Mouse (Mus musculus): ENCODE data around the gene Hacd1. TPM values are rescaled to one million over a fixed set of nuclear protein-coding genes. Genes with fewer than 3 reads are reported as not detected.
"Not testable (repeated sequence)": the region's sequence is repeated elsewhere in the genome, so short reads cannot be mapped to it uniquely, and the experiment has no call there.

Gene Hacd1
- 10 to 100 TPM; 33.2 to 36.2 TPM for total RNA-seq (2021)
- long read RNA-seq, partial matches to known transcripts: 0 of 59 reads
- long read RNA-seq, other reads (novel, unspliced or antisense): 59 of 59 reads

GRCm38 (mm10) chr2:14055566-14056331 lies at the start of gene Hacd1:
Gene Hacd1 (minus strand): TSS chr2:14056135.
- peak; percentile 92 to 95 for DNase-seq (ENCODE audit: low spot score in 2 of 2)

DNA sequence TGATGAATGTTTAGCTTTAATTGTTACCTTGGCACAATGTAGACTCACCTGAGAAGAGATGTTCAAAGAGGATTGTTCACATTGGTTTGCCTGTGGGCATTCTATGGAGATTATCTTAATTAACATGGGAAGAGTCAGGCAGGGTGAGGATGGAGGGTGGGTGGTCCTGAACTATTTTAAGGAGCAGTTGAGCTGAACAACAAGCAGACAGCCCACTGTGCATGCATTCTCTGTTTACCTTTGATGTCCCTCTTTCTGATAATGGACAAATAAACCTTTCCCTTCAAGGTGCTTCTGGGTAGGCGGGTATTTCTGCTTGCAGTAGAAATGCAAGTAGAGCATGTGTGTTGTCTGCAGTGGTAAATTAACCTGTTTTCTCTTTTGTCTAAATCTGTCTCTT lies 48.0 kb upstream of the Hacd1 start:
- DNase-seq (ENCODE audit: low spot score in 2 of 2): no peak

- DNase-seq (ENCODE audit: low spot score in 2 of 2): no peak
Measured at GRCm38 (mm10) chr2:14102603-14103002, 46.7 kb upstream of the Hacd1 start.

- DNase-seq (ENCODE audit: low spot score in 2 of 2): no peak
Measured at GRCm38 (mm10) chr2:14100533-14100932, 44.6 kb upstream of the Hacd1 start.

GRCm38 (mm10) chr2:14078527-14078926 lies 22.6 kb upstream of the Hacd1 start:
- not testable (repeated sequence) for DNase-seq (ENCODE audit: low spot score in 2 of 2)

DNA sequence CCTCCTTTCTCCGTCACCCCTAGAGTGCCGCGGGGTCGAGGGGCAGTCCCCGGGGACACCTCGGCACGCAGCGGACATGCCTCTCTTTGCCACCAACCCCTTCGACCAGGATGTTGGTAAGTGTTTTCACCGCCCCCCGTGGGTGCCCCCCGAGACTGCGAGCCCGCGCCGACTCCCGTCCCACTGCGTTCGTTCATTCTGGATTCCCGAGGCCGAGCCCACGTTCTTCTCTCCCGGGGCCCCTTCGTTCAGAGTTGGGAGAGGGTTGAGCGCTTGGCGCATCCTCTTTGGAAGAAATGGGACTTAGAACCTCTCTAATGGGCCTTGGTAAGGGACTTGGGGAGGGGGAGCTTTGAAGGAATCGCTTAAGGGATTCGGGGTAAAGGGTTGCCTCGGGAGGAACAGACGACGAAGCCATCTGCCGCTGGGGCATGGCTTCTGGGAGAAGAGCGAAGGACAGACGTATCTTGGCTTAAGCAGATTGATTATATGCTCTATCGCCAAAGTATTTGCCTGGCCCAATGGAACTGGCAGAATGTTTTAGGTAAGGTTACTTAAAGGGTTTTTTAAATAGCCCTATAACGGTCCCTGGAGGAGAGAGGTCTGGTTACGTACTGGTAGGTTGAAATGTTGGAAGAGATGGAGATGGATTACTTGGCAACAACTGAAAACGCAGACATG lies 18.4 kb upstream of the Hacd1 start:
- no peak for DNase-seq (ENCODE audit: low spot score in 2 of 2)

DNA sequence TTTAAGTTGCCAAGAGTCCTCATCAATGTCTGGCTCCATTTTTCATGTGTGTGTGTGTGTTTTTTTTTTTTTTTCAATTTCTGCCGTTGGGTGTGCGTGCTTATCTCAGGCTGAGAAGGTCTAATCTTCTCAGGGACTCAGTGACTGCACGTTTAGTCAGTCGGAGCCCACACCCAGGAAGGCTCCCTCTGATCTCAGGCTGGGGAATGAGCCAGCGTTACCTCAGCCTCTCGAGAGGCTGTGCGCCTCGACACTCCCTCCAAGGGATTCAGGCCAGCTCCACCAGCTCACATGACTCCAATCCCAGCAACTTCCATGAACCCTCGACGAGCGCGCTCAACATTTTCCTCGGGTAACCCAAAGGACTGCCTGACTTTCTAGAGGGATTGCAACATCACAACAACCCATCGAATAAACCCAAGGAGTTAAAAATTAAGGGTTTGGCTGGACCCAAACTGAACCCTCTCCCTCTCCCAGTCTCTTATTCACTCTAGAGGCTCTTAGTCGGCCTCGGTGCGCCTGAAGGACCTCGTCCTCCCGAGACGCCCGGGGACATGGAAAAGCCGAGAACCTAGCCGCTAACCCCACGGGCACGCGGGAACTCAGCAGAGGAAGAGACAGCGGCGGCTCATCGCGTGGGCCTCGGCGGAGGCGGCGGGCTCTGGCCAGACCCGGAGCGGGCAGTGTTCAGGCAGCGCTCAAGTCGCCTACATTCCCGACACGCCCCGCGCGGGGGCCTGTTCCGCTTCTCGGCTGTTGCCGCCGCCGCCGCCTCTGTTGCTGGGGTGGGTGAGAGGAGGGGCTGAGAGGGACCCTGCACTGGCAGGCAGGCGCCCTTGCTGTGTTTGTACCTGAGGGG lies 17.7 kb upstream of the Hacd1 start, which contains the start of gene Stam:
Gene Stam, plus strand, starts transcription at position 737 of the 859 bp plus-strand sequence.
- peak; percentile 91 to 93 for DNase-seq (ENCODE audit: low spot score in 2 of 2)

GRCm38 (mm10) chr2:14073008-14073361 lies 17.1 kb upstream of the Hacd1 start:
- DNase-seq (ENCODE audit: low spot score in 2 of 2): no peak

GRCm38 (mm10) chr2:14070466-14070865 lies 14.5 kb upstream of the Hacd1 start:
- peak in 1 of 2 experiments; percentile 13 for DNase-seq (ENCODE audit: low spot score in 2 of 2)

DNA sequence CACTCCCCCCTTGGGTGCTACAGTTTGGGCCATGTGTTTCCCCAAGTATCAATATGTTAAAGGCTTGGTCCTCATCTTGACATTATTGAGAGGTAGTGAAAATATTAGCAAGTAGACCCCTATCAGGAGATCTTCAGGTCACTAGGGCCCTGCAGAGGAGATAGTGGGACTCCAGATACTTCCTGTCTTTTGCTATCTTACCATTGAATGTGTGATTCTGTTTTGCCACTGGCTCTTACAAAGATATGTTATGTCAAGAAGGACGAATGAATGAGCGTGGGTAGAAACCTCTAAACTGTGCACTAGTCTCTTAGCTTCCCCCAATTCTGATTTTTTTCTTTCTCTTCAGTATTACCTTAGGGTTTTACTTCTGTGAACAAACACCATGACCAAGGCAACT lies 13.1 kb upstream of the Hacd1 start:
- DNase-seq (ENCODE audit: low spot score in 2 of 2): no peak

DNA sequence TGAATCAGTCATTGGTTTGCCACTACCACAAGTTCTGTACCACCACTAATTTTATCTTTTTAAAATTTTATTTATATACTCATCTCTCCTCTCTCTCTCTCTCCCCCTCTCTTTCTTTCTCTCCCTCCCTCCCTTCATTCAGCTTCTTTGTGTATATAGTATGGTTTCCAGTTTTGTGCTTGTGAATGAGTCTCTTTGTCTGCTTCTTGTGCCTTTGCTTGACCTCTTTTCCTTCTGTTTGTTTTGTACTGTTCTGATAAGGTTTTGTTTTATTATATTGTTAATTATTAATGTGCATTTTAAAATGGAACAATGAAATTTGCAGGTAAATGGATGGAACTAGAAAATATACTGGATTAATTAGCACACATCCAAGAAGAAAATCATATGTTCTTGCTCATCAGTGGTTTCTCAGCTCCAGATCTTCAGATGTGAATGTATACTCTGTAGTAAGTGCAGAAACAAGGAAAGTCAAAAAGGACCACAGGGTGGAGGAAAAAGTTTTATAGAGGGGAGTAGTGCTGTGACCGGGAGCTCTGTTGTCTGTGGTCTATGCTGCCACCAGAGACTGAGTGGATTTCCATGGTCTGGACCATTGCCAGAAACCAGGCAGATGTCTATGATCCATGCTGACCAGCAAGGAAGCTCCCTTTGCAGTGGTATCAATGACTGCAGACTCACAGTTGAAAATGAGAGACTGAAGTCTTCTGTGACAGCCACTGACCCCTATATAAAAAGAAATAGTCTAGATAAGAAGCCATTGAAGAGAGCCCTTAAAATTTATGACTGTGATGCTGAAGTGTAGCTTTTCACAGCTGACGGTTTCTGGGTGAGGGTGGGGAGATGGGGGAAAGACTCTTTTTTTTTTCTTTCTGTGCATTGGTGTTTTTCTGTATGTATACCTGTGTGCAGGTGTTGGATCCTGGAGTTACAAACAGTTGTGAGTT lies 10.0 kb upstream of the Hacd1 start:
- DNase-seq (ENCODE audit: low spot score in 2 of 2): no peak

- peak in 1 of 2 experiments; percentile 86 for DNase-seq (ENCODE audit: low spot score in 2 of 2)
Measured at GRCm38 (mm10) chr2:14055168-14055565, 768 bp downstream of the Hacd1 start.

- DNase-seq (ENCODE audit: low spot score in 2 of 2): no peak
Measured at GRCm38 (mm10) chr2:14054716-14055115, 1.2 kb downstream of the Hacd1 start.

DNA sequence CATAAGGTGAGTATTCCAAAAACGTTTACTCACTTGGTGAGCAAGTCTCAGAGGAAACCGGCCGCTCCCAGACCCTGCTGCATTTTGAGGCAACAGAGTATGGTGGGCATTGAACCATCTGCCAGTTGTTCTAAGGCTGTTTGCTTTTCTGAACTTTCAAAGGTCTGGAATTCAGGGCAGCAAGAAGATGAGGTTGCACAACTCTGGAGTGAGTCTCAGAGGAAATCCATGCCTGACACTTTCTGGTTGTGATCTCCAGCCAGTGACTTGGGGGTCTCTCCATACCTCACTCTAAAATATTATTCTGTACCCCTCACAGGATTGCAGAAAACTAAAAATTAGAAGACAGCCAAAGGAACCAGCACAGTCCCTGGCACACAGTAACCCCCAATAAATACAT lies 1.8 kb downstream of the Hacd1 start:
- DNase-seq (ENCODE audit: low spot score in 2 of 2): no peak

GRCm38 (mm10) chr2:14053618-14054017 lies 2.3 kb downstream of the Hacd1 start:
- no peak for DNase-seq (ENCODE audit: low spot score in 2 of 2)

DNA sequence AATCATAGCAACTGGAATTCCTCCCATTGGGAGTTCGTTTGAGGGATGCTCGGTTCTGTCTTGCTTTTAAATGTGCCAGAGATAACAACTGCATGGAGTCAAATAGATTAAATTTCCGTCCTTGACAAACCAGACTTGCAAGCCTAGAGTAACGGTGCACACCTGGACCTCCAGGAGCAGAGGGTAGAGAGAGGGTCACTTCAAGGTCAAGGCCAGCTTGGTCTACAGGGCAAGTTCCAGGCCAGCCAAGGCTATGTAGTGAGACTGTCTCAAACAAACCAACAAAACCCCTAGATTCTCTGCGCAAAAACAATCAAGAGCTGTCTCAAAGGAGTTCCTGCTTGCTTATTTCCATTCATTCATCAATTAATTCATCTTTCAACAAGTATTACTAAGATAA lies 7.1 kb downstream of the Hacd1 start:
- DNase-seq (ENCODE audit: low spot score in 2 of 2): no peak

DNA sequence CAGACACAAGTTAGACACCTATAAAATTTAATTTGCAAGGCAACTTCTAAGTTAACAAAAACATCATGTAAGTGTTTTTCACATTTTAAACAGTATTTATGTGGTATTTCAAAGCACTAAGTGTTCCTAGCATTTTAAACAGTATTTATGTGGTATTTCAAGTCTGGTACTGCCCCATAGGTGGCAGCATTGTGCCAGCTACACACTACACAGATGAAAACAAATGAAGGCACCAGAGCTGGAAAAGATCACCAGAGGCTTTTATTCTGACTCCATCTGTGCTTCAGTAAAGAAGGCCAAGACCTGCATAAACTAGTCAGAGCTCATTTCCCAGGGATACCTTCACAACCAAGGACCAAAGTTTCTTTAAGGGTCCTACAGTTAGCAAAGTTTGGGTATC lies 7.6 kb downstream of the Hacd1 start:
- DNase-seq (ENCODE audit: low spot score in 2 of 2): peak; percentile 54 to 76

GRCm38 (mm10) chr2:14043577-14044170 lies 12.3 kb downstream of the Hacd1 start:
- DNase-seq (ENCODE audit: low spot score in 2 of 2): no peak

- DNase-seq (ENCODE audit: low spot score in 2 of 2): no peak
Measured at GRCm38 (mm10) chr2:14043011-14043410, 12.9 kb downstream of the Hacd1 start.

- DNase-seq (ENCODE audit: low spot score in 2 of 2): no peak
Measured at GRCm38 (mm10) chr2:14041249-14041648, 14.7 kb downstream of the Hacd1 start.

All from layer of hippocampus, postnatal 10 days (tissue).